Mouse (Mus musculus) cerebellum, adult 2 months (tissue): ENCODE data around the gene Lrrc52.

ENCODE experiments used
- CTCF ChIP-seq: fragments of 200-500 bp; IDR thresholded peaks from 2 replicates; pipeline ENCODE4 v1.5.1; 2011; ENCODE audit warnings: low read depth, mild to moderate bottlenecking, control low read depth, low read length, moderate library complexity, borderline replicate concordance; ENCODE audit not compliant: insufficient read depth
- POLR2A ChIP-seq: fragments of 200-500 bp; IDR thresholded peaks from 2 replicates; pipeline ENCODE4 v1.6.1; 2011; ENCODE audit warnings: low read length, control low read depth, borderline replicate concordance; ENCODE audit not compliant: insufficient read depth

DNA sequence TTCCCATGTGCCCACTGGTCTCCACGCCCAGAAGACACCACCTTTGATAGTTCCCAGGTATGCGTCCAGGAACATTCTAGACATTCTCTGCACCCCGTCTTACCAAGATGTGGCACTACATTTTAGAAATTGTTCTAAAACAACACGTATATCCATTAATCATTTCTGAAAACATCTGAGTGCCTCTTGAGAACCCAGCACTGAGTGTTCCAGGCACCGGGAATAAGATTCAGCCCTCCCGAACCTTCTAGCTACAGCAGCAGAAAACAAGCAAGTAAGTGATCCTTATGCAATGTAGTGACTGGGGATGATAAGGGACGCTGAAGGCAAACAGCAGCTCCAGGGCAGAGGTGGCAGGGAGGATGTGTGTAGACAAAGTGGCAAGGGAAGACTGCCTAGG, 24.9 kb upstream of the Lrrc52 start:
- TF ChIP-seq CTCF (no peak), POLR2A (no peak)
